Mouse (Mus musculus) brown adipose tissue, adult 24 weeks (tissue): Measurements from ENCODE around the gene Fblim1. TPM values are rescaled to one million over a fixed set of nuclear protein-coding genes. Genes with fewer than 3 reads are reported as not detected.
A peak's percentile ranks its signal among the peaks of the same experiment; 100 is the strongest.

Source experiments
- H3K27ac ChIP-seq: fragments of 200-500 bp; replicated peaks from 2 replicates; pipeline ENCODE4 v1.5.1; 2012; ENCODE audit warnings: low read depth, mild to moderate bottlenecking, low read length
- H3K4me1 ChIP-seq: fragments of 200-500 bp; 2 replicates; pipeline ENCODE4 v1.6.1; 2012; ENCODE audit warnings: low read length, mixed read lengths; ENCODE audit not compliant: control insufficient read depth, insufficient read depth, insufficient read length
- H3K4me3 ChIP-seq: fragments of 200-500 bp; 2 replicates; pipeline ENCODE4 v1.5.1; 2012; ENCODE audit warnings: low read depth, mild to moderate bottlenecking, low read length, moderate library complexity; ENCODE audit not compliant: insufficient read depth
- polyA plus RNA-seq: library from polyadenylated mRNA; stranded (reverse); fragments of >200 nt; gene quantifications from 2 replicates; pipeline ENCODE4 v1.2.4, GENCODE M21; 2012; ENCODE audit not compliant: missing spikeins, insufficient read depth, insufficient read length

Fblim1 gene
- polyA plus RNA-seq, 1 experiment = 2.1 TPM

- H3K4me3 ChIP-seq = peak within 1 kb of the TSS; percentile 21
- peak within 1 kb of the TSS; percentile 42; the same call in 1 of the 2 replicates for H3K27ac ChIP-seq
- peaks cover 27% of the 10 kb centered on the region for H3K4me1 ChIP-seq
Observed at GRCm38 (mm10) chr4:141618565-141619243, 12.8 kb upstream of the Fblim1 start, which contains the start of gene Tmem82. Tmem82 (minus strand) TSS chr4:141618633.

- H3K4me3 ChIP-seq = peak overlapping the region; percentile 21
- H3K4me1 ChIP-seq = peaks cover 21% of the 10 kb centered on the region
- no peak overlapping the region for H3K27ac ChIP-seq
Observed at GRCm38 (mm10) chr4:141617863-141618564, 12.1 kb upstream of the Fblim1 start.

- 0 out of 2 replicates have a peak overlapping the region, but pooled peaks have one; percentile 21 for H3K4me3 ChIP-seq
- H3K27ac ChIP-seq = no peak overlapping the region
- H3K4me1 ChIP-seq = peaks cover 19% of the 10 kb centered on the region
Observed at GRCm38 (mm10) chr4:141617299-141617698, 11.4 kb upstream of the Fblim1 start.

GRCm38 (mm10) chr4:141616811-141617210, 10.9 kb upstream of the Fblim1 start:
- peaks cover 18% of the 10 kb centered on the region for H3K4me1 ChIP-seq
- no peak overlapping the region for H3K27ac ChIP-seq
- H3K4me3 ChIP-seq = no peak overlapping the region

- Histone ChIP-seq H3K4me3 (no peak overlapping the region), H3K4me1 (peaks cover 12% of the 10 kb centered on the region), H3K27ac (no peak overlapping the region)
Observed at GRCm38 (mm10) chr4:141614946-141615345, 9.1 kb upstream of the Fblim1 start.

- no peak overlapping the region for H3K27ac ChIP-seq
- peaks cover 7% of the 10 kb centered on the region for H3K4me1 ChIP-seq
- no peak overlapping the region for H3K4me3 ChIP-seq
Observed at GRCm38 (mm10) chr4:141609538-141609937, 3.6 kb upstream of the Fblim1 start.

DNA sequence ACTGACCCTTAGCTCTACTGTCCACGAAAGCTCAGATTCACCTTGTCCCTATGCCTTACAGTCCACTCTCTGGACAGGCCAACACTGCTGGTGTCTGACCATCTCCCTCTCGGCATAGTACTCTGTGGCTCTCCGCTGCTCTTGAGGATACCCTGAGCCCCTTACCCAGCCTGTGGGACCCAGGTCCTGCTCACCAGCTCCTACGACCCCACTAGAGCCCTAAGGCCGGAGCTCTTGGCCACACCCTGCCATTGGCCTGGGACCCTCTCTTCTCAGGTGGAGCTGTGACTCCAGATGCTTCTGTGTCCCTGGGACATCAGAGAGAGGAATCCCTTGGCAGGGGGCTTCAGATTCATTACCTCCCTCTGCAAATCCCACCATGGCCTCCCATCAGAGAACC, 475 bp downstream of the Fblim1 start:
- H3K4me3 ChIP-seq = peak overlapping the region; percentile 46
- peaks cover 39% of the 10 kb centered on the region for H3K4me1 ChIP-seq
- H3K27ac ChIP-seq = peak overlapping the region; percentile 59

DNA sequence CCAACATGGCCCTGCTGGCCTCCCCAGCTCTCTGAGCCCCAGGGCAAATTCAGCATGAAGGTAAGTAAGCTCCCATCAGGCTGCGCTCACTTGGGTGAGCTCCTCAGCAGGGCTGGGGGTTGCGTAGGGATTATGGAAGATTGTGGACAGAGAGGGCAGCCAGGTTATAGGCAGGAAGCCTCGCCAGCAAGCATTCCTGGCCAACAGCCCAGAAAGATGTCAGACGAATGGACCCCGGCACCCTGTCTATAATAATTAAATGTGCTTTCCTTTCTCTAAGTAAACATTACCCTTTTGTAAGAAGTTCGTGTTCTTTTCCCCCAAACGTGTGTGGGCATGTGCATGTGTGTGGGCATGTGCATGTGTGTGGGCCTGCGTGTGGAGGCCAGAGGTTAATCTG, 1.4 kb downstream of the Fblim1 start:
- Histone ChIP-seq H3K27ac (no peak overlapping the region), H3K4me1 (peaks cover 35% of the 10 kb centered on the region), H3K4me3 (no peak overlapping the region)

- H3K4me1 ChIP-seq = peaks cover 34% of the 10 kb centered on the region
- no peak overlapping the region for H3K27ac ChIP-seq
- H3K4me3 ChIP-seq = no peak overlapping the region
Observed at GRCm38 (mm10) chr4:141603921-141604320, 2.0 kb downstream of the Fblim1 start.

GRCm38 (mm10) chr4:141602523-141603223, 3.2 kb downstream of the Fblim1 start:
- Histone ChIP-seq H3K4me1 (peaks cover 36% of the 10 kb centered on the region), H3K4me3 (no peak overlapping the region), H3K27ac (peak overlapping the region; percentile 69)

DNA sequence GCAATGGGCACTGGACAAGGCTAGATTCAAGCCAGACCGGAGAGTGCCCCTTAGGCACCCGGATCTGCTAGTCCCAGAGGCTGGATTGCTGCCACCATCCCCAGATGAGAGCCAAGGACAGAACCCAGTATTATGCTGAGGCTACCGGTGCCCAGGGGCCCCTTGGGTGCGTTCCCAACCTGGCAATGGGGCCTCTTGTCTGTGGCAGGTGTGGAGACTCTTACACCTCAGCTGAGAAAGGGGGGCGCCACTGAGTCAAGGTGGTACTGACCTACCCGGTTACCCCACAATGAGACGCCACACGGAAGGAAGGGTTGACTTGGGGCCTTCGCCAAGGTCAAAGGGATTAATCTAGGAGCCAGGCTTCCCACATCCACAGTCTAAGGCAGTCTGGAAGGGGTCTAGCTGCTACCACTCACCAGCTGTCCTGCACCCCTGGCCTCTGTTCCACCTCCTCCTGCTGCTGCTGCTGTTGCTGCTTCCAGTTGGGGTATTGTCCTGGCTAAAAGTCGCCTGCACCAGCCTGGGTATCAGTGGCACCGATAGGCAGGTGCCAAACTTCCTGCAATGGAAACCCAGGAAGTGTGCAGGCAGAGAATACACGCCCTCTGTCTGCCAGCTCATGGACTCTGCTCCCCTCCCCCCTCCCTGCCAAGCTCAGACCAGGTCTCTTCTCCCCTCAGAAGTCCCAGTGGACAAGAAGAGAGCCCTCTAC, 4.6 kb downstream of the Fblim1 start:
- Histone ChIP-seq H3K4me1 (peaks cover 36% of the 10 kb centered on the region), H3K27ac (peak overlapping the region; percentile 69; the same call in 1 of the 2 replicates), H3K4me3 (no peak overlapping the region)

DNA sequence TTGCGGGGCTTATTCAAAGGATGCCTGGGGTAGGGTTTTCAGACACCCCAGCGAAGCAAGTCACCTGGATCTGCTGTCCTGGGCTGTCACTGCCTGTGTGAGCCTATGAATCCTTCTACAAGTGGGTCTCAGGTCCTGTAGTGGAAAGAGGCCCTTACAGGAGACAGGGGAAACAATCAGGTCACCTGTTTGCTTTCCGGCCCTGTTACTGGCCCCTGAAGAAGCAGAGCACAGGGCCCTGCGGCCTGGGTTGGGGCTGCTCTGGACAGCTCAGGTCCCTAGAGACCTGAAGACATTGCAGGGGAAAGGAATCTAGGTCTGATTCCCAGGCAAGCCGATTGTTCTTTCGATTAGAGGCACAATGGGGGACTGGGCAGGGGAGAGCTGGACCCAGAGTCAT, 5.5 kb downstream of the Fblim1 start:
- H3K27ac ChIP-seq = peak overlapping the region; percentile 40; the same call in 1 of the 2 replicates
- no peak overlapping the region for H3K4me3 ChIP-seq
- H3K4me1 ChIP-seq = peaks cover 36% of the 10 kb centered on the region

- Histone ChIP-seq H3K4me3 (peak overlapping the region; percentile 63), H3K4me1 (peaks cover 34% of the 10 kb centered on the region), H3K27ac (peak overlapping the region; percentile 89)
Observed at GRCm38 (mm10) chr4:141599251-141600141, 6.4 kb downstream of the Fblim1 start.

DNA sequence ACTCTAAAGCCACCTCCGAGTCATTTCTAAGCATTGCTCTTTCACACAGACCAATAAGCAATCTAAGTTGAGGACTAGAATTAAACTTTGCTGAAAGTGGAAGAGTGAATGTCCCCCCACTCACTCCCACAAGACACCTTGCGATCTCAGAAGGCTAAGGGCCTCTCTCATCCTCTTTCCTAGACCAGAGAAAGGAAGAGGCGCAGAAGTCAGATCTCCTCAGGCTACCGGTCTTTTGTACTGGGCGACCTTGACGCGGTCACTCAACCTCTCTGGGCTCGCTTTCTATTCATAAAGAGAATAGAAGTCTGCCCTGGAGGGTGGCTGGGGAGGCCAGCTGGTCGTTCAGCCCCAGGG, 7.0 kb downstream of the Fblim1 start:
- Histone ChIP-seq H3K4me1 (peaks cover 28% of the 10 kb centered on the region), H3K27ac (peak overlapping the region; percentile 89), H3K4me3 (peak overlapping the region; percentile 63)
